In the genomic region with DNA sequence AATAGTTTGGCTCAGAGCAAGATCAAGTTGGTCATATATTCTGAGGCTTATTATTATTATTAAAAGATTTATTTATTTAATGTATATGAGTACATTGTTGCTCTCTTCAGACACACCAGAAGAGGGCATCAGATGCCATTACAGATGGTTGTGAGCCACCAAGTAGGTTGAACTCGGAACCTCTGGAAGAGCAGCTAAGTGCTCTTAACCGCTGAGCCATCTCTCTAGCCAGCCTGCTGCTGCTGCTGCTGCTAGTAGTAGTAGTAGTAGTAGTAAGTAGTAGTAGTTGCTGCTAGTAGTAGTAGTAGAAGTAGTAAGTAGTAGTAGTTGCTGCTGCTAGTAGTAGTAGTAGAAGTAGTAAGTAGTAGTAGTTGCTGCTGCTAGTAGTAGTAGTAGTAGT, we compare ENCODE assay signal across 8 mouse cellular contexts. TPM values are rescaled to one million over a fixed set of nuclear protein-coding genes. Genes with fewer than 3 reads are reported as not detected.
A peak's percentile ranks its signal among the peaks of the same experiment; 100 is the strongest.
DNase-seq lines count a peak whose midpoint lies in the region; ATAC-seq and TF ChIP-seq lines count a peak whose summit lies in the region.
"Not testable (repeated sequence)": the region's sequence is repeated elsewhere in the genome, so short reads cannot be mapped to it uniquely, and the experiment has no call there.

No protein-coding gene starts in this region.

- H3K4me1 ChIP-seq in E14TG2a.4 (replicated peaks; ENCODE audit: low read depth, low read length): peaks cover 51% of the 10 kb centered on the region
- H3K4me1 ChIP-seq in embryonic facial prominence, embryonic 13.5 days: peaks cover 15% of the 10 kb centered on the region
- H3K4me1 ChIP-seq in forebrain, postnatal 0 days (ENCODE audit: insufficient read depth); stomach, embryonic 14.5 days (ENCODE audit: control insufficient read depth, insufficient read depth, low read length): not testable (repeated sequence)
- H3K4me1 ChIP-seq in hindbrain, embryonic 12.5 days: peaks cover 19% of the 10 kb centered on the region
- H3K4me1 ChIP-seq in kidney, embryonic 16.5 days (ENCODE audit: insufficient read depth, low read length): peaks cover 23% of the 10 kb centered on the region
- H3K4me1 ChIP-seq in liver, embryonic 13.5 days (replicated peaks): peaks cover 58% of the 10 kb centered on the region
- H3K4me1 ChIP-seq in midbrain, embryonic 12.5 days: peaks cover 27% of the 10 kb centered on the region

- peak overlapping the region; percentile 85 for H3K27ac ChIP-seq in embryonic facial prominence, embryonic 13.5 days
- not testable (repeated sequence) for H3K27ac ChIP-seq in forebrain, postnatal 0 days (ENCODE audit: low read depth, low read length)
- H3K27ac ChIP-seq in hindbrain, embryonic 12.5 days: peak overlapping the region; percentile 93
- H3K27ac ChIP-seq in kidney, embryonic 16.5 days (ENCODE audit: low read length): peak overlapping the region; percentile 94; the same call in 1 of the 2 replicates
- peak overlapping the region; percentile 99 for H3K27ac ChIP-seq in liver, embryonic 13.5 days
- H3K27ac ChIP-seq in midbrain, embryonic 12.5 days (replicated peaks): peak overlapping the region; percentile 85; the same call in 1 of the 2 replicates
- H3K27ac ChIP-seq in stomach, embryonic 14.5 days (ENCODE audit: low read length): peak overlapping the region; percentile 90; the same call in 1 of the 2 replicates

- not testable (repeated sequence) for H3K27me3 ChIP-seq in E14TG2a.4 (ENCODE audit: insufficient read depth, low read length); embryonic facial prominence, embryonic 13.5 days; forebrain, postnatal 0 days (ENCODE audit: insufficient read depth, low read length); hindbrain, embryonic 12.5 days; kidney, embryonic 16.5 days (ENCODE audit: insufficient read depth, low read length); liver, embryonic 13.5 days; midbrain, embryonic 12.5 days; stomach, embryonic 14.5 days (ENCODE audit: control insufficient read depth, insufficient read depth, low read length)

- peak overlapping the region; percentile 79 for H3K4me3 ChIP-seq in E14TG2a.4 (replicated peaks; ENCODE audit: low read length)
- peak overlapping the region; percentile 57 for H3K4me3 ChIP-seq in embryonic facial prominence, embryonic 13.5 days
- H3K4me3 ChIP-seq in forebrain, postnatal 0 days (ENCODE audit: low read depth, low read length): peak overlapping the region; percentile 51
- H3K4me3 ChIP-seq in hindbrain, embryonic 12.5 days: peak overlapping the region; percentile 53
- H3K4me3 ChIP-seq in kidney, embryonic 16.5 days (ENCODE audit: low read length): peak overlapping the region; percentile 61
- peak overlapping the region; percentile 70 for H3K4me3 ChIP-seq in liver, embryonic 13.5 days (replicated peaks)
- H3K4me3 ChIP-seq in midbrain, embryonic 12.5 days: peak overlapping the region; percentile 58
- H3K4me3 ChIP-seq in stomach, embryonic 14.5 days (ENCODE audit: low read depth, low read length): peak overlapping the region; percentile 50

- ATAC-seq in embryonic facial prominence, embryonic 13.5 days (ENCODE audit: insufficient number of reproducible peaks, insufficient read depth, low FRiP score, low TSS enrichment, low read depth); forebrain, postnatal 0 days; hindbrain, embryonic 12.5 days (ENCODE audit: low FRiP score); kidney, embryonic 16.5 days (ENCODE audit: low FRiP score, low TSS enrichment); liver, embryonic 13.5 days (ENCODE audit: low read depth); midbrain, embryonic 12.5 days (ENCODE audit: low FRiP score, low read depth); stomach, embryonic 14.5 days (ENCODE audit: insufficient number of reproducible peaks, insufficient read depth, low FRiP score, low read depth): not testable (repeated sequence)

- H3K9me3 ChIP-seq in E14TG2a.4 (ENCODE audit: low read length); embryonic facial prominence, embryonic 13.5 days; forebrain, postnatal 0 days (ENCODE audit: low read length); hindbrain, embryonic 12.5 days (replicated peaks); kidney, embryonic 16.5 days (ENCODE audit: low read length); liver, embryonic 13.5 days (replicated peaks); midbrain, embryonic 12.5 days; stomach, embryonic 14.5 days (ENCODE audit: control insufficient read depth, low read depth, low read length): not testable (repeated sequence)

- 71% methylated on average over 2 of the region's 2 CpGs for WGBS in embryonic facial prominence, embryonic 13.5 days
- WGBS in forebrain, postnatal 0 days: 84% methylated on average over 2 of the region's 2 CpGs
- WGBS in hindbrain, embryonic 12.5 days: 82% methylated on average over 2 of the region's 2 CpGs
- WGBS in kidney, embryonic 16.5 days: 73% methylated on average over 2 of the region's 2 CpGs
- 36% methylated on average over 2 of the region's 2 CpGs for WGBS in liver, embryonic 13.5 days (ENCODE audit: insufficient replicate concordance)
- 80% methylated on average over 2 of the region's 2 CpGs for WGBS in midbrain, embryonic 12.5 days
- whole genome bisulfite sequencing in stomach, embryonic 14.5 days: 67% methylated on average over 2 of the region's 2 CpGs

- H3K36me3 ChIP-seq in E14TG2a.4 (ENCODE audit: insufficient read depth, low read length); embryonic facial prominence, embryonic 13.5 days; forebrain, postnatal 0 days (ENCODE audit: insufficient read depth); hindbrain, embryonic 12.5 days; kidney, embryonic 16.5 days (ENCODE audit: insufficient read depth, low read length); liver, embryonic 13.5 days; midbrain, embryonic 12.5 days; stomach, embryonic 14.5 days (ENCODE audit: control insufficient read depth, insufficient read depth, low read length): not testable (repeated sequence)

- not testable (repeated sequence) for DNase-seq in forebrain, postnatal 0 days
- peak; percentile 35 for DNase-seq in liver, embryonic 13.5 days

- TF ChIP-seq CTCF in E14TG2a.4 (conservative IDR thresholded peaks at IDR 0.05; ENCODE audit: low read length); forebrain, postnatal 0 days (IDR thresholded peaks at IDR 0.05; ENCODE audit: low read depth): not testable (repeated sequence)

- peak overlapping the region; percentile 85 for H3K4me2 ChIP-seq in embryonic facial prominence, embryonic 13.5 days
- peak overlapping the region; percentile 72 for H3K4me2 ChIP-seq in forebrain, postnatal 0 days (ENCODE audit: low read depth)
- H3K4me2 ChIP-seq in hindbrain, embryonic 12.5 days (replicated peaks): peak overlapping the region; percentile 90
- peak overlapping the region; percentile 90 for H3K4me2 ChIP-seq in kidney, embryonic 16.5 days (replicated peaks; ENCODE audit: low read depth, low read length)
- H3K4me2 ChIP-seq in liver, embryonic 13.5 days: peak overlapping the region; percentile 84
- H3K4me2 ChIP-seq in midbrain, embryonic 12.5 days (replicated peaks): peak overlapping the region; percentile 65
- H3K4me2 ChIP-seq in stomach, embryonic 14.5 days (replicated peaks; ENCODE audit: low read depth, low read length): peak overlapping the region; percentile 83

- peak overlapping the region; percentile 75 for H3K9ac ChIP-seq in embryonic facial prominence, embryonic 13.5 days
- H3K9ac ChIP-seq in forebrain, postnatal 0 days: 0 out of 2 replicates have a peak overlapping the region, but pooled peaks have one; percentile 60
- 0 out of 2 replicates have a peak overlapping the region, but pooled peaks have one; percentile 72 for H3K9ac ChIP-seq in hindbrain, embryonic 12.5 days
- H3K9ac ChIP-seq in kidney, embryonic 16.5 days (replicated peaks; ENCODE audit: low read length); midbrain, embryonic 12.5 days (replicated peaks): not testable (repeated sequence)
- peak overlapping the region; percentile 84 for H3K9ac ChIP-seq in liver, embryonic 13.5 days
- peak overlapping the region; percentile 52; the same call in 1 of the 2 replicates for H3K9ac ChIP-seq in stomach, embryonic 14.5 days (replicated peaks; ENCODE audit: low read depth, low read length)

RNA-seq across cellular contexts. Expression of a gene that starts 3.2 kb away (rescaled TPM):
- polyA plus RNA-seq in embryonic facial prominence, embryonic 13.5 days (2015; fragmentation: Nextera tagmentation; extraction: Ambion mirVana): 42.7 and 44.4 TPM in 2 replicates
- 22.9 and 29.7 TPM in 2 replicates for total RNA-seq in forebrain, postnatal 0 days (2014; rRNA removed)
- polyA plus RNA-seq in forebrain, postnatal 0 days (2015; fragmentation: Nextera tagmentation; extraction: Ambion mirVana): 9.8 and 14.2 TPM in 2 replicates
- 27.8 and 31.0 TPM in 2 replicates for polyA plus RNA-seq in hindbrain, embryonic 12.5 days (2016; fragmentation: Nextera tagmentation; extraction: Ambion mirVana)
- 33.9 and 41.9 TPM in 2 replicates for polyA plus RNA-seq in kidney, embryonic 16.5 days (2015; fragmentation: Nextera tagmentation; extraction: Ambion mirVana)
- 32.4 and 33.2 TPM in 2 replicates for polyA plus RNA-seq in liver, embryonic 13.5 days (2015; fragmentation: Nextera tagmentation; extraction: Ambion mirVana)
- polyA plus RNA-seq in midbrain, embryonic 12.5 days (2016; fragmentation: Nextera tagmentation; extraction: Ambion mirVana): 34.7 and 38.7 TPM in 2 replicates
- polyA plus RNA-seq in stomach, embryonic 14.5 days (2014; fragmentation: Nextera tagmentation; extraction: Ambion mirVana): 31.8 and 36.6 TPM in 2 replicates

RNA-seq across cellular contexts. Expression of a gene that starts 4.3 kb away (rescaled TPM):
- polyA plus RNA-seq in embryonic facial prominence, embryonic 13.5 days (2015; fragmentation: Nextera tagmentation; extraction: Ambion mirVana): 53.5 and 55.8 TPM in 2 replicates
- total RNA-seq in forebrain, postnatal 0 days (2014; rRNA removed): 51.0 and 63.6 TPM in 2 replicates
- 41.0 and 47.1 TPM in 2 replicates for polyA plus RNA-seq in forebrain, postnatal 0 days (2015; fragmentation: Nextera tagmentation; extraction: Ambion mirVana)
- polyA plus RNA-seq in hindbrain, embryonic 12.5 days (2016; fragmentation: Nextera tagmentation; extraction: Ambion mirVana): 64.8 and 66.4 TPM in 2 replicates
- 64.1 and 68.0 TPM in 2 replicates for polyA plus RNA-seq in kidney, embryonic 16.5 days (2015; fragmentation: Nextera tagmentation; extraction: Ambion mirVana)
- polyA plus RNA-seq in liver, embryonic 13.5 days (2015; fragmentation: Nextera tagmentation; extraction: Ambion mirVana): 16.9 and 20.3 TPM in 2 replicates
- polyA plus RNA-seq in midbrain, embryonic 12.5 days (2016; fragmentation: Nextera tagmentation; extraction: Ambion mirVana): 72.4 and 77.1 TPM in 2 replicates
- polyA plus RNA-seq in stomach, embryonic 14.5 days (2014; fragmentation: Nextera tagmentation; extraction: Ambion mirVana): 45.0 and 47.3 TPM in 2 replicates

RNA-seq across cellular contexts. Expression of a gene that starts 34.0 kb away (rescaled TPM):
- polyA plus RNA-seq in embryonic facial prominence, embryonic 13.5 days (2015; fragmentation: Nextera tagmentation; extraction: Ambion mirVana): 152 and 153 TPM in 2 replicates
- total RNA-seq in forebrain, postnatal 0 days (2014; rRNA removed): 8.5 and 12.5 TPM in 2 replicates
- 11.5 and 13.9 TPM in 2 replicates for polyA plus RNA-seq in forebrain, postnatal 0 days (2015; fragmentation: Nextera tagmentation; extraction: Ambion mirVana)
- 95.5 and 100 TPM in 2 replicates for polyA plus RNA-seq in hindbrain, embryonic 12.5 days (2016; fragmentation: Nextera tagmentation; extraction: Ambion mirVana)
- polyA plus RNA-seq in kidney, embryonic 16.5 days (2015; fragmentation: Nextera tagmentation; extraction: Ambion mirVana): 176 and 177 TPM in 2 replicates
- 116 and 123 TPM in 2 replicates for polyA plus RNA-seq in liver, embryonic 13.5 days (2015; fragmentation: Nextera tagmentation; extraction: Ambion mirVana)
- polyA plus RNA-seq in midbrain, embryonic 12.5 days (2016; fragmentation: Nextera tagmentation; extraction: Ambion mirVana): 139 and 142 TPM in 2 replicates
- 147 and 153 TPM in 2 replicates for polyA plus RNA-seq in stomach, embryonic 14.5 days (2014; fragmentation: Nextera tagmentation; extraction: Ambion mirVana)

RNA-seq across cellular contexts. Expression of a gene that starts 36.5 kb away (rescaled TPM):
- polyA plus RNA-seq in embryonic facial prominence, embryonic 13.5 days (2015; fragmentation: Nextera tagmentation; extraction: Ambion mirVana): 50.1 and 59.3 TPM in 2 replicates
- total RNA-seq in forebrain, postnatal 0 days (2014; rRNA removed): 21.7 and 28.9 TPM in 2 replicates
- 23.7 and 25.6 TPM in 2 replicates for polyA plus RNA-seq in forebrain, postnatal 0 days (2015; fragmentation: Nextera tagmentation; extraction: Ambion mirVana)
- polyA plus RNA-seq in hindbrain, embryonic 12.5 days (2016; fragmentation: Nextera tagmentation; extraction: Ambion mirVana): 34.4 and 38.3 TPM in 2 replicates
- 62.3 and 63.9 TPM in 2 replicates for polyA plus RNA-seq in kidney, embryonic 16.5 days (2015; fragmentation: Nextera tagmentation; extraction: Ambion mirVana)
- polyA plus RNA-seq in liver, embryonic 13.5 days (2015; fragmentation: Nextera tagmentation; extraction: Ambion mirVana): 52.4 and 53.5 TPM in 2 replicates
- 39.2 and 42.1 TPM in 2 replicates for polyA plus RNA-seq in midbrain, embryonic 12.5 days (2016; fragmentation: Nextera tagmentation; extraction: Ambion mirVana)
- polyA plus RNA-seq in stomach, embryonic 14.5 days (2014; fragmentation: Nextera tagmentation; extraction: Ambion mirVana): 58.9 and 63.6 TPM in 2 replicates

RNA-seq across cellular contexts. Expression of a gene that starts 43.5 kb away (rescaled TPM):
- 4.7 and 4.9 TPM in 2 replicates for polyA plus RNA-seq in embryonic facial prominence, embryonic 13.5 days (2015; fragmentation: Nextera tagmentation; extraction: Ambion mirVana)
- 1.3 and 1.4 TPM in 2 replicates for total RNA-seq in forebrain, postnatal 0 days (2014; rRNA removed)
- polyA plus RNA-seq in forebrain, postnatal 0 days (2015; fragmentation: Nextera tagmentation; extraction: Ambion mirVana): 1.3 and 1.4 TPM in 2 replicates
- 2.3 TPM in 2 replicates for polyA plus RNA-seq in hindbrain, embryonic 12.5 days (2016; fragmentation: Nextera tagmentation; extraction: Ambion mirVana)
- polyA plus RNA-seq in kidney, embryonic 16.5 days (2015; fragmentation: Nextera tagmentation; extraction: Ambion mirVana): 7.6 and 7.9 TPM in 2 replicates
- 0.47 and 0.57 TPM in 2 replicates for polyA plus RNA-seq in liver, embryonic 13.5 days (2015; fragmentation: Nextera tagmentation; extraction: Ambion mirVana)
- 1.7 and 1.9 TPM in 2 replicates for polyA plus RNA-seq in midbrain, embryonic 12.5 days (2016; fragmentation: Nextera tagmentation; extraction: Ambion mirVana)
- polyA plus RNA-seq in stomach, embryonic 14.5 days (2014; fragmentation: Nextera tagmentation; extraction: Ambion mirVana): 4.1 and 5.4 TPM in 2 replicates
